Mouse (Mus musculus) kidney, postnatal 0 days (tissue): ENCODE results near the gene Xylt1. TPM values are rescaled to one million over a fixed set of nuclear protein-coding genes. Genes with fewer than 3 reads are reported as not detected.

Experiments used
- ATAC-seq: fragments of 200-750 bp; cut with Nextera tagmentation; replicated peaks from 2 replicates; pipeline ENCODE4 v1.8.0; 2017; ENCODE audit warnings: low read depth, moderate number of reproducible peaks, moderate TSS enrichment, moderate library complexity; ENCODE audit not compliant: low FRiP score
- DNase-seq: peaks from one replicate; pipeline ENCODE4 v3.0.0-alpha.2; 2016; ENCODE audit warnings: low spot score
- H3K27ac ChIP-seq: fragments of 300-500 bp; sonication (generic); 2 replicates; pipeline ENCODE4 v1.5.1; 2014; ENCODE audit warnings: mild to moderate bottlenecking
- H3K27me3 ChIP-seq: fragments of 300-500 bp; sonication (generic); 2 replicates; pipeline ENCODE4 v1.6.1; 2014; ENCODE audit warnings: low read length, mixed read lengths; ENCODE audit not compliant: insufficient read depth
- H3K36me3 ChIP-seq: fragments of 300-500 bp; sonication (generic); 2 replicates; pipeline ENCODE4 v1.6.1; 2014; ENCODE audit warnings: low read length, mixed read lengths; ENCODE audit not compliant: insufficient read depth
- H3K4me1 ChIP-seq: fragments of 300-500 bp; sonication (generic); replicated peaks from 2 replicates; pipeline ENCODE4 v1.6.1; 2014; ENCODE audit warnings: antibody characterized with exemption, low read length, mixed read lengths; ENCODE audit not compliant: insufficient read depth
- H3K4me2 ChIP-seq: fragments of 300-500 bp; sonication (generic); 2 replicates; pipeline ENCODE4 v1.6.1; 2014; ENCODE audit warnings: mild to moderate bottlenecking, low read length, moderate library complexity, mixed read lengths
- H3K4me3 ChIP-seq: fragments of 300-500 bp; sonication (generic); replicated peaks from 2 replicates; pipeline ENCODE4 v1.5.1; 2014; ENCODE audit warnings: low read depth, low read length
- H3K9ac ChIP-seq: fragments of 300-500 bp; sonication (generic); 2 replicates; pipeline ENCODE4 v1.6.1; 2014; ENCODE audit warnings: low read depth, low read length
- H3K9me3 ChIP-seq: fragments of 300-500 bp; sonication (generic); replicated peaks from 2 replicates; pipeline ENCODE4 v1.6.1; 2016; ENCODE audit warnings: low read length, inconsistent platforms, mixed read lengths
- CTCF ChIP-seq: IDR thresholded peaks from 2 replicates; pipeline ENCODE4 v1.5.1; 2016; ENCODE audit warnings: antibody characterized with exemption, low read depth, mild to moderate bottlenecking, moderate library complexity
- WGBS: fragments of 180-500 bp; shearing (Covaris S2); extraction: QIAGEN DNeasy Blood & Tissue Kit; methylation state at CpG from one replicate; pipeline ENCODE4 v1.1.7; 2014; 5-methylcytosine and 5-hydroxymethylcytosine counted together
- polyA plus RNA-seq: library from polyadenylated mRNA; unstranded; fragments of >200 nt; fragmentation: Nextera tagmentation; extraction: Ambion mirVana; gene quantifications from 2 replicates; pipeline ENCODE4 v1.2.1, GENCODE M21; 2015

Gene Xylt1
- polyA plus RNA-seq, 1 experiment from 2014 or later, result 1.7 TPM

DNA sequence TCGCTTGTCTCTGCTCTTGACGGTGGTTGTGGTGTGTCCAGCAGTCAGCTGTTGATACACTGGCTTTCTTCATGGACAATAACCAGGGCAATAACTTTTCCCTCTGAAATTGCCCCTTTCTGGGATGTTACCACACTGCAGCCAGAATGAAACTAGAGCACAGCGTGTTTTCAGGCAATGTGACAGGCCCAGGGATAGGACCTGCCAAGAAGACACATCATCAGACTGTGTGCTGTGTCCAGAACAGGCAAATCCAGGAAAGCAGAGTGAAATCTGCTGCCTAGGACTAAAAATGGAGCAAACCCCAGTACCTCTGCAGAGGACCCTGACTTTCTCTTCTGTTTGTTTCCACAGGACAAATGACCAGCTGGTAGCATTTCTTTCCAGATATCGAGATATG, 240.8 kb downstream of the Xylt1 start:
- H3K27me3 ChIP-seq, result no peaks in the 10 kb centered on the region
- no peak for ATAC-seq
- TF ChIP-seq CTCF, result no peak

DNA sequence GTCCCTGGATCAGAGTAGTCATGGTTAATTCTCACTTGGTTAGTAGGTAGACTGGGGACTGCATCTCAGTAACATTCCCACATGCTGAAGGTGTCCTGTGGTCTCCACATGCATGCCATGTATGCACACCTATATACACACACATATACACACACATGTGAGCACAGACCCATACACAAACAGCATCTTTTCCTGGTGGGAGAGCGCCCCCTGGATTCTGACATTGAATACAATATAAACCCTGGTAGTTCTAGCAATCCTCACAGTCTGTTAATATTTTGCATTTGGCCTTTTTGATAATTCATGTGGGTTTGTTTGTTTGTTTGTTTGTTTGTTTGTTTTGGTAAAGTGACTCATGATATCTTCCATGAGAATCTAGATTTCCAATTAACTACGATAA, 242.0 kb downstream of the Xylt1 start:
- H3K4me2 ChIP-seq, result no peak overlapping the region
- no peaks in the 10 kb centered on the region for H3K27me3 ChIP-seq
- peak; percentile 69 for TF ChIP-seq CTCF
- no peaks in the 10 kb centered on the region for H3K4me1 ChIP-seq
- 80% methylated on average over 2 of the region's 2 CpGs for WGBS
- no peaks in the 10 kb centered on the region for H3K36me3 ChIP-seq
- H3K9ac ChIP-seq, result no peak overlapping the region
- ATAC-seq, result no peak
- no peak overlapping the region for H3K27ac ChIP-seq
- H3K9me3 ChIP-seq, result no peaks in the 10 kb centered on the region
- no peak overlapping the region for H3K4me3 ChIP-seq
- peak; percentile 32 for DNase-seq

More for the DNA sequence above, 240.8 kb downstream of the Xylt1 start:
- Histone ChIP-seq H3K36me3 (no peaks in the 10 kb centered on the region), H3K9ac (no peak overlapping the region), H3K4me3 (no peak overlapping the region), H3K27ac (no peak overlapping the region), H3K4me1 (no peaks in the 10 kb centered on the region), H3K9me3 (no peaks in the 10 kb centered on the region), H3K4me2 (no peak overlapping the region)
- DNase-seq, result no peak
- WGBS, result 84% methylated on average over 4 of the region's 4 CpGs

DNA sequence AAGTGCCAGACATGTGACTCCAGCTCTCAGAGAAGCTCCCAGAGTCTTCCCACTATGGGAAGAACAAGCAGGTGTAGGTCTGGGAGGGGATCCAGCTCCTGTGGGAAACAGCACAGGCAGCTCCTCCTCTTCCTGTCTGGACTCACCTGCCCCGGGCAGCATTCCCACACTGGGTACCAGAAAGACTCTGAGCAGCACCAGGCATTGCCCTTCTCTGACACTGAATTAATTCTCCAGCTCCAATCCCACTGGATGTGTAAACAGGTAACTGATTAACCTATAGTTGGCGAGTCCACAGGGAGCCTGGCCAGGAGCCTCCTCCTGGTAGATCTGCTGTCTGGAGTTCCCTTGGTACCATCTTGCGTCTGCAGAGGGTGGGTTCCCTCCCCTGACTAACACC, 248.0 kb downstream of the Xylt1 start:
- H3K27me3 ChIP-seq, result no peaks in the 10 kb centered on the region
- H3K9ac ChIP-seq, result no peak overlapping the region
- DNase-seq (no peak), ATAC-seq (no peak)
- no peaks in the 10 kb centered on the region for H3K4me1 ChIP-seq
- H3K4me3 ChIP-seq, result no peak overlapping the region
- no peaks in the 10 kb centered on the region for H3K9me3 ChIP-seq
- H3K27ac ChIP-seq, result no peak overlapping the region
- H3K4me2 ChIP-seq, result no peak overlapping the region
- no peaks in the 10 kb centered on the region for H3K36me3 ChIP-seq
- no peak for TF ChIP-seq CTCF
- 52% methylated on average over 3 of the region's 3 CpGs for WGBS

DNA sequence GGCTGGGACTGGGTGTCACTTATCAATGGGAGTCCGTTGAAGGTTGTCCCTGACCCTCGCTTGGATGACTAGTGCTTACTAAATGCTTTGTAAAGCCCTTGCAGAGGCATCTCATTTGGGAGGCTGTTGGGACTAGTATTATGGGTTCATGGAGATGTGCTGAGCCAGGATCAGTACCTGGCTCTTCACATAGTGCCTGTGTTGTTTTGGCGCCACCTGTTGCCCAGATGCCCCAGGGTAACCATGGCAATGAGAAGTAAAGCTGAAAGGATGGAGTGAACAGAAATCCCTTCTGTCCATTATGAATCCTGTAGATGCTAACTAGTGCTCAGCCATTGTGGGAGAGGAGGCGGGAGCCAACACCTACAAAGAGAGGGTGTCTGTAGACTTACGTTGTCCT, 249.9 kb downstream of the Xylt1 start:
- no peak overlapping the region for H3K27ac ChIP-seq
- H3K4me1 ChIP-seq, result no peaks in the 10 kb centered on the region
- no peaks in the 10 kb centered on the region for H3K9me3 ChIP-seq
- no peak overlapping the region for H3K4me2 ChIP-seq
- WGBS, result 64% methylated on average over 5 of the region's 5 CpGs
- peak; percentile 76 for TF ChIP-seq CTCF
- H3K4me3 ChIP-seq, result no peak overlapping the region
- no peaks in the 10 kb centered on the region for H3K36me3 ChIP-seq
- no peak overlapping the region for H3K9ac ChIP-seq
- DNase-seq, result peak; percentile 19
- no peak for ATAC-seq
- no peaks in the 10 kb centered on the region for H3K27me3 ChIP-seq

DNA sequence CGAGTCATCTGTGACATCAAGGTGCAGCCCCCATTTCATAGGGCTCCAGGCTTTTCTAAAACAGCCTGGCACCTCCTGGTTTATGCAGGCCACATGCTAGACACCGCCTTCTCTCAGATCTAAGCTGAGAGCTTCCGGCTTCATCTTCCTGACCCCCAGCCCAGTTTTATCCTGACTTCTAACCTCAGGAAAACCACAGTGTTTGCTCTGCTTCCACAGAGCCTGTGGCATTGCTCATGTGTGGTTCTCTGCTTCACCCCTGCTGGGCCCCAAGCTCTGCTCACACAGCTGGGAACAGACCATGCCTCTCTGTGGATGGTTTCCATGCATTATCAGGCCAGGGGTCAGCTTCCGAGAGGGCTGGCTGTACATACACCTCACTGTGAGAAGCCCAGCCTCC, 254.8 kb downstream of the Xylt1 start:
- no peak overlapping the region for H3K4me3 ChIP-seq
- DNase-seq (no peak), ATAC-seq (no peak)
- no peak for TF ChIP-seq CTCF
- no peak overlapping the region for H3K27ac ChIP-seq
- no peak overlapping the region for H3K9ac ChIP-seq
- H3K36me3 ChIP-seq, result no peaks in the 10 kb centered on the region
- H3K4me1 ChIP-seq, result no peaks in the 10 kb centered on the region
- no peak overlapping the region for H3K4me2 ChIP-seq
- H3K9me3 ChIP-seq, result no peaks in the 10 kb centered on the region
- WGBS, result 75% methylated on average over 4 of the region's 4 CpGs
- H3K27me3 ChIP-seq, result no peaks in the 10 kb centered on the region

DNA sequence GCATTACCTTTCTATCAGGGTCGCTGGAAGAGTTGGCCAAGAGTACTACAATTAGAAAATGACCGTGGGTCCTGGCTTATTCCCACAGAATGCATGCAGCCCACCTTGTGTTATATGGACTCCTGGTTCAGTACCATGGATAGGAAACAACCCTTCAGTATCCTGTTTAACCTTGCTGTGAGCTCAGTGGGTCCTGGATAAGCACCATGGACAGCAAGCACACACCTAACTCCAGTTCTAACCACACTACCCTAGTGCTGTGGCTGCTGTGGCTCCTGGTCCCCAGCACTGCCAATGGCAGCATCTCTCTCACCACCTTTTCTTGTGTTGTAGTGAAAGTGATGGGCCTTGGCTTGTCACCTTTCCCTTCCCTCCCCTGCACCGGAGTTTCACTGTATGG, 255.9 kb downstream of the Xylt1 start:
- no peak for ATAC-seq
- no peaks in the 10 kb centered on the region for H3K4me1 ChIP-seq

DNA sequence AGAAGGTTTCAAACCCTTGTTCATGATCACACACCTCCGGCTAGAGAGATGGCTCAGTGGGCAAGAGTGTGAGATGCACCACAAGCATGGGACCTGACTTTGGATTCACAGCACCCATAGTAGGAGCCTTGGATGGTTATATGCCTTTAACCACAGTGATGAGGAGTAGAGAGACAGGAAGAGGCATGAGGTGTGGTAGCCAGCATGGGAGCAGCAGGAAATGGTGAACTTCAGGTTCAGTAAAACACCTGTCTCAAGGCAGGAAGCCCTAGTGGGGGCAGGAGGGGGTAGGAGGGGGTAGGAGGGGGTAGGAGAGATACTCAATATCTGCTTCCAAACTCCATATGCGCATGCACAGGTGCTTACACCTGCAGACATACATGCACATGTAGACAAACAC, 257.2 kb downstream of the Xylt1 start:
- Histone ChIP-seq H3K4me3 (no peak overlapping the region), H3K4me1 (no peaks in the 10 kb centered on the region), H3K36me3 (no peaks in the 10 kb centered on the region), H3K9ac (no peak overlapping the region), H3K9me3 (no peaks in the 10 kb centered on the region), H3K27me3 (no peaks in the 10 kb centered on the region), H3K27ac (no peak overlapping the region), H3K4me2 (no peak overlapping the region)
- DNase-seq (no peak), ATAC-seq (no peak)
- WGBS, result 98% methylated on average over 2 of the region's 2 CpGs
- TF ChIP-seq CTCF, result no peak

More for the DNA sequence above, 255.9 kb downstream of the Xylt1 start:
- Histone ChIP-seq H3K36me3 (no peaks in the 10 kb centered on the region), H3K27me3 (no peaks in the 10 kb centered on the region), H3K27ac (no peak overlapping the region), H3K4me2 (no peak overlapping the region), H3K9me3 (no peaks in the 10 kb centered on the region), H3K9ac (no peak overlapping the region), H3K4me3 (no peak overlapping the region)
- 80% methylated on average over 3 of the region's 3 CpGs for WGBS
- DNase-seq, result peak; percentile 45
- TF ChIP-seq CTCF, result no peak
